Mouse (Mus musculus) G1E (cell line): ENCODE results near the gene Hbq1b. TPM values are rescaled to one million over a fixed set of nuclear protein-coding genes. Genes with fewer than 3 reads are reported as not detected.
"Not testable (repeated sequence)": the region's sequence is repeated elsewhere in the genome, so short reads cannot be mapped to it uniquely, and the experiment has no call there.

ENCODE experiments used
- ATAC-seq: 2 replicates; pipeline ENCODE4 v1.8.0; 2016; ENCODE audit warnings: mild to moderate bottlenecking; ENCODE audit not compliant: insufficient number of reproducible peaks, poor library complexity, low FRiP score, severe bottlenecking; ENCODE audit errors: extremely low read depth
- DNase-seq: peaks from one replicate; pipeline ENCODE4 v3.0.0; 2012; ENCODE audit warnings: low spot score
- H3K27me3 ChIP-seq: 2 replicates; pipeline ENCODE4 v1.6.1; 2012; ENCODE audit warnings: mild to moderate bottlenecking, low read length, inconsistent platforms; ENCODE audit not compliant: insufficient read depth
- H3K36me3 ChIP-seq: replicated peaks from 2 replicates; pipeline ENCODE3; 2012; ENCODE audit warnings: mild to moderate bottlenecking, inconsistent platforms
- H3K4me1 ChIP-seq: 2 replicates; pipeline ENCODE4 v1.6.1; 2012; ENCODE audit warnings: low read depth, low read length, inconsistent platforms, mixed read lengths; ENCODE audit not compliant: insufficient read depth
- H3K4me3 ChIP-seq: 2 replicates; pipeline ENCODE4 v1.5.1; 2012; ENCODE audit warnings: low read depth, mild to moderate bottlenecking, inconsistent platforms, low read length, moderate library complexity, mixed read lengths
- H3K9me3 ChIP-seq: replicated peaks from 2 replicates; pipeline ENCODE4 v1.6.1; 2012; ENCODE audit warnings: inconsistent platforms
- CTCF ChIP-seq: IDR thresholded peaks from 2 replicates; pipeline ENCODE4 v1.5.1; 2012; ENCODE audit warnings: low read depth, low read length, inconsistent platforms, mixed read lengths
- GATA1 ChIP-seq: IDR thresholded peaks from 2 replicates; pipeline ENCODE4 v1.6.1; 2012; ENCODE audit warnings: borderline replicate concordance, low read length, inconsistent platforms, mixed read lengths
- GATA2 ChIP-seq: IDR thresholded peaks from 2 replicates; pipeline ENCODE4 v1.6.1; 2012; ENCODE audit warnings: low read depth, low read length, inconsistent platforms, borderline replicate concordance
- POLR2AphosphoS5 ChIP-seq: IDR thresholded peaks from 2 replicates; pipeline ENCODE4 v1.6.1; 2012; ENCODE audit warnings: low read depth, low read length, inconsistent platforms; ENCODE audit not compliant: insufficient replicate concordance
- TAL1 ChIP-seq: conservative IDR thresholded peaks from 2 replicates; pipeline ENCODE4 v1.6.1; 2012; ENCODE audit warnings: low read depth, low read length, inconsistent platforms, mixed read lengths
- polyA plus RNA-seq: library from polyadenylated mRNA; stranded (reverse); fragments of >175 nt; gene quantifications from 2 replicates; pipeline ENCODE4 v1.2.3, GENCODE M21; 2012
- total RNA-seq, 2 experiments: library from RNA; stranded (forward) in 1 of 2; stranded (reverse) in 1 of 2; fragments of 200-1000 nt in 1 of 2; fragments of >200 nt in 1 of 2; fragmentation: Nextera tagmentation in 1 of 2; gene quantifications; 2 replicates each; pipeline ENCODE4 v1.2.3; 2014 to 2017

Gene Hbq1b
- total RNA-seq (2014; fragmentation: Nextera tagmentation) (9.1 and 11.6 TPM in 2 replicates), total RNA-seq (2017) (0.41 and 0.87 TPM in 2 replicates), polyA plus RNA-seq (0.70 and 0.87 TPM in 2 replicates)

DNA sequence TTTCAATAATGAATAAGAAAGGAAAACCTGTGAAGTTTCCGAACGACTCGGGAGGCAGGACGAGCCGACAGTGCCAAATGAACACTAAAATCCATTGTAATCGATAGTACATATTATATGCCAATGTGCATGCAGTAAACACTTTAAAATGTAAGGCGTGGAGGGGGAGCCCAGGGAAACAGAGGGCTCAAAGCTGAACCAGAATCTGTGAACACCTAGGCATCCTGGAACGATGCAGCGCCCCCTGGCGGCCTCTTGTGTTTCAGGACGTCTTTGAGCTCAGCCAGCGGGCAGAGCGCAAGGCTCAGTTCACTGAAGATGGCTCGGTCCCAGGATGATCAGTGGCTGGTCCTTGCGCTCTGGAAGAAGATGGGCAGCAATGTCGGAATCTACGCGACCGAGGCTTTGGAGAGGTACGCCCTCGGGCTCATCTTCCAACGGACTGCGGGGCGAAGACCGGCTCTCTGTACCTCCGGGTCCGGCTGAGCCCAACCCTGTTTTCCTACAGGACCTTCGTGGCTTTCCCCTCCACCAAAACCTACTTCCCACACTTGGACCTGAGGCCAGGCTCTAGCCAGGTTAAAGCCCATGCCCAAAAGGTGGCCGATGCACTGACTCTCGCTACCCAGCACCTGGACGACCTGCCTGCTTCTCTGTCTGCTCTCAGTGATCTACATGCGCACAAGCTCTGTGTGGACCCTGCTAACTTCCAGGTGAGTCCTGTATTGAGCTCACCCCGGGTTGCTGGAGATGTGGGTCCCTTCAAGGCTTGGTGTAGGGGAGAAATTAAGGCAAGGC is at the start of gene Hbq1b:
Gene Hbq1b, plus strand, starts transcription at position 271 of the 798 bp plus-strand sequence.
- H3K9me3 ChIP-seq, H3K36me3 ChIP-seq, H3K27me3 ChIP-seq: not testable (repeated sequence)
- peak; percentile 39; the same call in 1 of the 2 replicates for TF ChIP-seq CTCF
- Histone ChIP-seq H3K4me3 (peak within 1 kb of the TSS; percentile 72), H3K4me1 (peaks cover 56% of the 10 kb centered on the region)
- DNase-seq (peak; percentile 18), ATAC-seq (0 out of 2 replicates have a peak, but pooled peaks have one; percentile 24)

DNA sequence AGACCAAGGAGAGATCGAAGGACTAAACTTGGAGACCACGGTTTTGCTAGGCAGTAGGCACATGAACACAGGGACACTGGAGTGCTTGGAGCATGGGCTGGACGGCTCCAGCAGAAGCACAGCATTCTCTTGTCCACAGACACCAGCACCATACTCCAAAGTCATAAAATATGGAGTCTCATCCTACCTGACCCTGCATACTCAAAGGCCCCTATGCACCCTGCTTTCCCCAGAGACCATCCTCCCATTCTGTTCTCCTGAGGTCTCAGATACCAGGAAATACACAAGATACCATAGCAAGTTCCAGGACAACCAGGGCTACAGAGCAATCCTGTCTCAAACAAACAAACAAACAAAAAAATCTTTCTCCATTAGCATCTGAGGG is 49.4 kb upstream of the Hbq1b start:
- peaks cover 99% of the 10 kb centered on the region for H3K36me3 ChIP-seq
- DNase-seq, result no peak
- peaks cover 24% of the 10 kb centered on the region for H3K4me1 ChIP-seq
- no peak for ATAC-seq
- no peaks in the 10 kb centered on the region for H3K27me3 ChIP-seq
- no peak for TF ChIP-seq POLR2AphosphoS5
- no peak for TF ChIP-seq GATA2
- TF ChIP-seq GATA1, result no peak
- no peak for TF ChIP-seq TAL1
- no peak; the same call in 1 of the 2 replicates for TF ChIP-seq CTCF
- no peaks in the 10 kb centered on the region for H3K9me3 ChIP-seq
- H3K4me3 ChIP-seq, result no peak overlapping the region

- Histone ChIP-seq H3K36me3 (peaks cover 99% of the 10 kb centered on the region), H3K27me3 (no peaks in the 10 kb centered on the region), H3K4me1 (peaks cover 33% of the 10 kb centered on the region), H3K9me3 (no peaks in the 10 kb centered on the region), H3K4me3 (no peak overlapping the region)
- DNase-seq (no peak), ATAC-seq (0 out of 2 replicates have a peak, but pooled peaks have one; percentile 52)
- TF ChIP-seq GATA2, result no peak
- no peak for TF ChIP-seq TAL1
- peak; percentile 96 for TF ChIP-seq CTCF
- TF ChIP-seq POLR2AphosphoS5, result no peak
- TF ChIP-seq GATA1, result no peak
Observed at GRCm38 (mm10) chr11:32238093-32238860, 48.5 kb upstream of the Hbq1b start.

GRCm38 (mm10) chr11:32241391-32241790 is 45.4 kb upstream of the Hbq1b start:
- TF ChIP-seq POLR2AphosphoS5 (no peak), TAL1 (no peak), GATA1 (no peak), GATA2 (no peak), CTCF (no peak)
- peaks cover 60% of the 10 kb centered on the region for H3K4me1 ChIP-seq
- ATAC-seq, result no peak

DNA sequence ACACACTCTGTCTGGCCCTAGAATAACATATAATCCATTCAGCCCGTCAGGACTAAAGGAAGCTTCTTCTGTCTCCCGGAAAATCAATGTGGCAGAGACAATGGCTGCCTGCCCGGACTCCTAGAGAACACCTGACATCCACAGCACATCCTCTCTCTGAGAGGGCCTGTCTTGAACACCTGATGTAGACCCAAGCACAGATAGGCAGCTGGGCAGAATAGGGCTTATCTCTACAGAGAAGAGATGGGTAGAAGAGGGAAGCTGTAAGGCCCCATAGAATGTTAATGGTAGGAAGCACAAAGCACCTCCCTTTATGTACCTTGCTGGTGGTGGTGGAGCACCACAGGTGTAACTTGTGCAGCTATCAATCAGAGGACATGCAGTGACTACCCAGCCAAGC is 44.6 kb upstream of the Hbq1b start:
- Histone ChIP-seq H3K4me3 (no peak overlapping the region), H3K4me1 (peaks cover 67% of the 10 kb centered on the region), H3K27me3 (no peaks in the 10 kb centered on the region), H3K36me3 (peaks cover 91% of the 10 kb centered on the region), H3K9me3 (no peaks in the 10 kb centered on the region)
- no peak for ATAC-seq
- no peak for DNase-seq
- TF ChIP-seq CTCF, result no peak
- TF ChIP-seq GATA1, result no peak
- TF ChIP-seq POLR2AphosphoS5, result no peak
- no peak for TF ChIP-seq GATA2
- TF ChIP-seq TAL1, result no peak

More at GRCm38 (mm10) chr11:32241391-32241790, 45.4 kb upstream of the Hbq1b start:
- DNase-seq, result no peak
- Histone ChIP-seq H3K27me3 (no peaks in the 10 kb centered on the region), H3K9me3 (no peaks in the 10 kb centered on the region), H3K4me3 (no peak overlapping the region), H3K36me3 (peaks cover 91% of the 10 kb centered on the region)

GRCm38 (mm10) chr11:32243205-32243955 is 43.4 kb upstream of the Hbq1b start:
- TF ChIP-seq GATA2 (no peak), TAL1 (no peak), GATA1 (no peak), POLR2AphosphoS5 (no peak), CTCF (no peak)
- DNase-seq (no peak), ATAC-seq (no peak)
- Histone ChIP-seq H3K9me3 (no peaks in the 10 kb centered on the region), H3K4me3 (no peak overlapping the region), H3K36me3 (peaks cover 88% of the 10 kb centered on the region), H3K4me1 (peaks cover 72% of the 10 kb centered on the region), H3K27me3 (no peaks in the 10 kb centered on the region)
